Mouse (Mus musculus) testis, adult 2 months (tissue): ENCODE results near the gene Slf2. TPM values are rescaled to one million over a fixed set of nuclear protein-coding genes. Genes with fewer than 3 reads are reported as not detected.

Experiments
- H3K27ac ChIP-seq: fragments of 200-500 bp; 2 replicates; pipeline ENCODE4 v1.5.1; 2012; ENCODE audit warnings: low read depth, low read length; ENCODE audit not compliant: control insufficient read depth, insufficient read depth
- H3K27me3 ChIP-seq: fragments of 200-500 bp; 2 replicates; pipeline ENCODE4 v1.6.1; 2012; ENCODE audit warnings: mild to moderate bottlenecking, low read length, moderate library complexity; ENCODE audit not compliant: control insufficient read depth, insufficient read depth
- H3K36me3 ChIP-seq: fragments of 200-500 bp; 2 replicates; pipeline ENCODE4 v1.6.1; 2012; ENCODE audit warnings: mild to moderate bottlenecking, low read length; ENCODE audit not compliant: control insufficient read depth, insufficient read depth
- H3K4me1 ChIP-seq: fragments of 200-500 bp; 2 replicates; pipeline ENCODE4 v1.6.1; 2012; ENCODE audit warnings: low read length; ENCODE audit not compliant: control insufficient read depth, insufficient read depth
- H3K4me3 ChIP-seq: fragments of 200-500 bp; 2 replicates; pipeline ENCODE4 v1.5.1; 2012; ENCODE audit warnings: low read depth, mild to moderate bottlenecking, low read length, moderate library complexity, mixed read lengths; ENCODE audit not compliant: control insufficient read depth
- CTCF ChIP-seq: fragments of 200-500 bp; IDR thresholded peaks from 2 replicates; pipeline ENCODE4 v1.5.1; 2012; ENCODE audit warnings: low read depth, mild to moderate bottlenecking, inconsistent platforms, low read length, moderate library complexity; ENCODE audit not compliant: control insufficient read depth, insufficient read depth, insufficient replicate concordance
- POLR2A ChIP-seq: fragments of 200-500 bp; IDR thresholded peaks from 2 replicates; pipeline ENCODE4 v1.6.1; 2012; ENCODE audit warnings: low read depth, mild to moderate bottlenecking, inconsistent platforms, low read length, moderate library complexity; ENCODE audit not compliant: control insufficient read depth
- polyA plus RNA-seq: library from polyadenylated mRNA; depleted of rRNA; stranded (reverse); fragments of >200 nt; gene quantifications from 2 replicates; pipeline ENCODE4 v1.2.3, GENCODE M21; 2012; rRNA removed

Slf2 gene
- polyA plus RNA-seq, 1 experiment, result 21.5 TPM

DNA sequence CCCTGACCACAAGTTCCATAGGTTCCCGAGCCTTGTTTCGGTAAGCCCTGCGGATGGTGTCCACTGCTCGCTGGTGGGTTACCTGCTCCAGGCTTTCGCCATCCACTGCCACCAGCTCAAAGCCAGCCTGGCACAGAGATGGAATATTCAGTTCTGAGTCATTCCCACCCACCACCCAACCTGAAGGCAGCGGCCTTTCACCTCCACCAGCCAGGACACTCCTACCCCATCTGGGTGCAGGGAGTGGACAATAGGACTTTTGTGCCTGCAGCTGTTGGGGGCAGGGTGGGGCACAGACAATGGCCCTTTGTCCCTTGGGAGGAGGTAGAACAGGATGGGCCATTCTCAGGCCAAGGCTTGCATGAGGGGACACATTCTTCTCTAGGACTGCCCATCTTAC is 96.9 kb downstream of the Slf2 start:
- H3K27me3 ChIP-seq, result no peaks in the 10 kb centered on the region; the same call in 1 of the 2 replicates
- H3K4me1 ChIP-seq, result peaks cover 30% of the 10 kb centered on the region
- H3K4me3 ChIP-seq, result no peak overlapping the region
- 0 out of 2 replicates have a peak overlapping the region, but pooled peaks have one; percentile 16 for H3K27ac ChIP-seq
- no peak for TF ChIP-seq CTCF
- TF ChIP-seq POLR2A, result no peak
- no peaks in the 10 kb centered on the region for H3K36me3 ChIP-seq

DNA sequence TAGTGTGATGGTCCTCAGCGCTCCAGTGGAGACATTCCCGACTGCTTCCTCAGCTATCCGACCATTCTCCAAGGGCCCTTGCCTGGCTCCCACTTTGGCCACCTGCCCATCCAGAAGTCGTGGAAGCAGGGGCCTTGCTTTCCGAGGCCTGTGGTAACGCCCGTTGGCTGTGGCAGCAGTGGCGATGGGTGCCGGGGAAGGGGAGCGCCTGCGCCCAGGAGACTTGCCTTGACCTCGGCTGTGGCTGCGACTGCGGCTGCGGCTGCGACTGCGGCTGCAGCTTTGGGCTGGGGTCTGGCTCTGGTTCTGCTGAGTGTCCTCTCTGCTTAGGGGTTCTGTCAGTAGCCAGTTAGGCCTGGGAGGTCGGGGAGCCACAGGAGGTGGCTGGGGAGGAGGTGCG is 97.8 kb downstream of the Slf2 start:
- no peaks in the 10 kb centered on the region for H3K36me3 ChIP-seq
- 0 out of 2 replicates have a peak overlapping the region, but pooled peaks have one; percentile 14 for H3K4me3 ChIP-seq
- H3K4me1 ChIP-seq, result peaks cover 26% of the 10 kb centered on the region

DNA sequence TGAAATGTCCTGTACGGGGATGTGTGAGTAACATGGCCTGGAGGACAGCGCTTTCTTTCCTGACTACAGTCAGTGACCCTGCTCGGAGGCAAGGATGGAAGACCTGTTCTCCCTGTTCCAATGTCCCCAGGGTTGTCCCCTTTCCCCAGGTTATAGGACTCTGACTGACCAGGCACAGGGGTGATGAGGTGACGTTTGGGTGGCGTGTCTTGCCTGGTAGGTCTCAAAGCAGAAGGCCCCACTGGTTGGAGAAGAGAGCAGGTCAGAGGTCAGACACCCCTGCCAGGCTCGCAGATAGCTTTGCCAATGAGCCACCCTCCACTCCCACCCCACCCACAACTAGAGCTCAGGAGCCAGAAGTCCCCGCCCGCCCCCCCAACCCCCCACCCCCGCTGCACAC is 98.6 kb downstream of the Slf2 start:
- H3K36me3 ChIP-seq, result no peaks in the 10 kb centered on the region
- no peak overlapping the region for H3K4me3 ChIP-seq
- no peak overlapping the region for H3K27ac ChIP-seq
- peaks cover 21% of the 10 kb centered on the region for H3K4me1 ChIP-seq
- TF ChIP-seq CTCF, result no peak
- no peak for TF ChIP-seq POLR2A
- no peaks in the 10 kb centered on the region for H3K27me3 ChIP-seq

More for the DNA sequence above, 97.8 kb downstream of the Slf2 start:
- Histone ChIP-seq H3K27me3 (no peaks in the 10 kb centered on the region; the same call in 1 of the 2 replicates), H3K27ac (peak overlapping the region; percentile 14; the same call in 1 of the 2 replicates)
- no peak for TF ChIP-seq CTCF
- no peak for TF ChIP-seq POLR2A

DNA sequence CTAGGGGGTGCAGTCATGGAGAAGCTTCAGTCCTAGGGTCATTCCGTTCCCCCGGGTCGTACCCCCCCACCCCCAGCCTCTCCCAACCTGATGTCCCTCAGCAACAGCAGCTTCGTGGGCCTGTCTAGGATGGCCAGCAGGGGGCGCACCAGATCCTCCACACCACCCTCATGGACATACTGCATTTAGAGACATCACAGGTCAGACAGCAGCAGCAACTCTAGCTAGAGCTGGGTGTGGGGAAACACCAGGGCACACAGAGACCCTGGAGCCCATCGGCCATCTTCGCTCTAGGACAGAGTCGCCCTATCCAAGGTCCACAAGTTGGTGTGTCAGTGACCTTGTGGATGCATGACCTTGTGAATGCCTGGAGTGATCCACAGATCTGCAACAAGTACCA is 99.2 kb downstream of the Slf2 start:
- Histone ChIP-seq H3K4me1 (peaks cover 17% of the 10 kb centered on the region), H3K27me3 (no peaks in the 10 kb centered on the region), H3K36me3 (no peaks in the 10 kb centered on the region), H3K4me3 (no peak overlapping the region), H3K27ac (no peak overlapping the region)
- TF ChIP-seq POLR2A, result no peak
- TF ChIP-seq CTCF, result peak; percentile 91

DNA sequence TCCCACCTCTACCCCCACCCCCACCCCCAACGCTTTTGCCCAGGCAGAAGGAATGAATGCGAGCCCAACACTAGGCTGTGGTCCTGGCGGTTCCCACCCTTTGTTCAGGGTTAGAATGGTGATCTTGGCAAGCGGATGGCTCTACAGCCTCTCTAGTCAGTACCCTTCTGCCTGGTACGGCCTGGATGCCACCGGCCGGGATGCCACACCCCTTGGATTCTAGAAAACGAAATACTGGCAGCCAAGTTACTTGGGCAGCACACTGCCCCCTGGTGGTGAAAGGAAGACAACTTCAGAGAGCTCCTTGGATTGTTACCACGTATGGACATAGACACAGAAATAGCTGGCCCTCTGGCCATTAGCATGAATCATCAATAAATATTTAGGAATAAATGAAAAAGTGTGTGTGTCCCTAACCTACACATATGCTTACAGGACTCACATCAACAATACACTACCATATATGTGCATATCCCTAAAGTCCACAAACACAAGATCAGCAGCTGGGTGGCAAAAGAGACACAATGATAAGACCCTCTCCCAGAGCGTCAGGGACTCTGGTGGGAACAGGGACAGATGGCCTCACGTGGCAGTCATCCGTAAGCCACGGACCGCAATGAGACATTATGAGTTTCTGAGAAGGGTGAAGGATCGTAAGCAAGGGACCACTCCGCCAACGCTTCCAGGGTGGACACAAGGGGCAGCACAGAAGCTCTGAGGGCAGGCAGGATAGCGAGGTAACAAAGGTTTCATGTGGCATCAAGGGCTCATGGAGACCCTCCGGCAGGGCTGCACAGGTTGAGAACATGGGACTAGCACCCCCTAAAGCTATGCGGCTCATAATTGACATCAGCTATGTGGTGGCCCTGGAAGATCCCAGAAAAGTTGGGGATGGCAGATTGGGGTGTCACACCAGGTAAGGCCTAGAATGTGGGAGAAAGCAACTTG is 100.1 kb downstream of the Slf2 start:
- Histone ChIP-seq H3K27ac (no peak overlapping the region), H3K4me1 (peaks cover 16% of the 10 kb centered on the region), H3K4me3 (no peak overlapping the region), H3K36me3 (no peaks in the 10 kb centered on the region), H3K27me3 (no peaks in the 10 kb centered on the region)
- peak; percentile 66; the same call in 1 of the 2 replicates for TF ChIP-seq CTCF
- TF ChIP-seq POLR2A, result no peak

DNA sequence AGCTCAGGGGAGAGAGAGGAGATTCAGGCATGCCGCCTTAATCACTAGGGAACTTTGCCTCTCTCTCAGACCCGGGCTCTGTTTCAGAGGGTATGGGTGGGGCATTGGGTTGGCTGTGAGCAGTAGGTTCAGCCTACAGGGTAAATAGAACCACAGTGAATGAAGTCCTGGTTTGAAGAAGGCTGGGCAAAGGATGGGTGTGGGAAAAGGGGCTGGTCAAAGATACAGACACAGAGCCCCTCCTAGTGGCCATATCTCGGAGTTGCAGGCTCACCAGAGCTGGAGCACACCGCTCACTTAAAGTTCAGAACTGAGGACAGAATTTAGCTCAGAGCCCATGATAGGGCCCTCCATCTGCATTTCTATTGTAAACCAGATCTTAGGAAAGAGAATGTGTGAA is 100.8 kb downstream of the Slf2 start:
- Histone ChIP-seq H3K4me3 (no peak overlapping the region), H3K4me1 (peaks cover 12% of the 10 kb centered on the region), H3K27ac (no peak overlapping the region), H3K27me3 (no peaks in the 10 kb centered on the region), H3K36me3 (no peaks in the 10 kb centered on the region)
- TF ChIP-seq POLR2A, result no peak
- peak; percentile 75; the same call in 1 of the 2 replicates for TF ChIP-seq CTCF

Other genes with a start within 250 kb of the Slf2 start
- 2.7 and 5.4 TPM in 2 replicates for gene Pax2, start 175.1 kb upstream of the Slf2 start, polyA plus RNA-seq
- gene Sema4g, start 58.0 kb downstream of the Slf2 start, polyA plus RNA-seq, result 11.2 and 12.5 TPM in 2 replicates
- gene Twnk, start 74.5 kb downstream of the Slf2 start, polyA plus RNA-seq, result 5.2 and 6.2 TPM in 2 replicates
- 43.4 and 46.8 TPM in 2 replicates for gene Mrpl43, start 75.3 kb downstream of the Slf2 start, polyA plus RNA-seq
- gene Lzts2, start 83.3 kb downstream of the Slf2 start, polyA plus RNA-seq, result 36.2 and 42.3 TPM in 2 replicates
- 1.0 and 1.1 TPM in 2 replicates for gene Pdzd7, start 114.6 kb downstream of the Slf2 start, polyA plus RNA-seq
- 16.3 and 20.7 TPM in 2 replicates for gene Sfxn3, start 116.4 kb downstream of the Slf2 start, polyA plus RNA-seq
- 5.3 and 6.1 TPM in 2 replicates for gene Kazald1, start 144.1 kb downstream of the Slf2 start, polyA plus RNA-seq
- gene Tlx1, start 219.5 kb downstream of the Slf2 start, polyA plus RNA-seq, result 0.06 and 0.10 TPM in 2 replicates